Mouse (Mus musculus) hindbrain, embryonic 11.5 days (tissue): Measurements from ENCODE around the gene Klhdc3. TPM values are rescaled to one million over a fixed set of nuclear protein-coding genes. Genes with fewer than 3 reads are reported as not detected.

Experiments
- ATAC-seq: fragments of 200-750 bp; cut with Nextera tagmentation; 2 replicates; pipeline ENCODE4 v1.8.0; 2017; ENCODE audit warnings: mild to moderate bottlenecking, moderate TSS enrichment, moderate library complexity; ENCODE audit not compliant: low FRiP score
- DNase-seq: peaks from one replicate; pipeline ENCODE4 v3.0.0-alpha.2; 2015; ENCODE audit warnings: low spot score
- H3K27ac ChIP-seq: fragments of 300-500 bp; sonication (generic); 2 replicates; pipeline ENCODE4 v1.5.1; 2014; ENCODE audit warnings: mild to moderate bottlenecking, low read depth, low read length
- H3K27me3 ChIP-seq: fragments of 300-500 bp; sonication (generic); 2 replicates; pipeline ENCODE4 v1.6.1; 2014; ENCODE audit warnings: mild to moderate bottlenecking, low read length, moderate library complexity, mixed read lengths; ENCODE audit not compliant: control insufficient read depth, insufficient read depth
- H3K36me3 ChIP-seq: fragments of 300-500 bp; sonication (generic); 2 replicates; pipeline ENCODE4 v1.6.1; 2014; ENCODE audit warnings: mild to moderate bottlenecking, low read length, moderate library complexity, mixed read lengths; ENCODE audit not compliant: control insufficient read depth, insufficient read depth
- H3K4me1 ChIP-seq: fragments of 300-500 bp; sonication (generic); replicated peaks from 2 replicates; pipeline ENCODE4 v1.6.1; 2014; ENCODE audit warnings: low read length, mixed read lengths; ENCODE audit not compliant: control insufficient read depth, insufficient read depth
- H3K4me2 ChIP-seq: fragments of 300-500 bp; sonication (generic); replicated peaks from 2 replicates; pipeline ENCODE4 v1.6.1; 2014; ENCODE audit warnings: mild to moderate bottlenecking, low read depth, low read length
- H3K4me3 ChIP-seq: fragments of 300-500 bp; sonication (generic); 2 replicates; pipeline ENCODE4 v1.5.1; 2014; ENCODE audit warnings: low read depth, low read length
- H3K9ac ChIP-seq: fragments of 300-500 bp; sonication (generic); 2 replicates; pipeline ENCODE4 v1.6.1; 2014; ENCODE audit warnings: low read depth, low read length
- H3K9me3 ChIP-seq: fragments of 300-500 bp; sonication (generic); 2 replicates; pipeline ENCODE4 v1.6.1; 2016; ENCODE audit warnings: low read length; ENCODE audit not compliant: control insufficient read depth
- WGBS: fragments of 180-500 bp; shearing (Covaris S2); extraction: QIAGEN DNeasy Blood & Tissue Kit; methylation state at CpG from one replicate; pipeline ENCODE4 v1.1.7; 2014; 5-methylcytosine and 5-hydroxymethylcytosine counted together
- polyA plus RNA-seq: library from polyadenylated mRNA; unstranded; fragments of >200 nt; fragmentation: Nextera tagmentation; extraction: Ambion mirVana; gene quantifications from 2 replicates; pipeline ENCODE4 v1.2.1, GENCODE M21; 2014

The Klhdc3 gene
- polyA plus RNA-seq, 1 experiment from 2014 or later = 101 TPM

GRCm38 (mm10) chr17:46678416-46678815 is 2.3 kb downstream of the Klhdc3 start, which contains the start of gene Mea1:
Gene Mea1, plus strand, starts transcription at chr17:46678793.
- Histone ChIP-seq H3K4me1 (peaks cover 9% of the 10 kb centered on the region; the same call in 1 of the 2 replicates), H3K4me3 (peak within 1 kb of the TSS; percentile 89), H3K27ac (no peak within 1 kb of the TSS), H3K27me3 (no peaks in the 10 kb centered on the region), H3K4me2 (peak within 1 kb of the TSS; percentile 59), H3K9ac (peak within 1 kb of the TSS; percentile 67; the same call in 1 of the 2 replicates), H3K9me3 (no peaks in the 10 kb centered on the region), H3K36me3 (peaks cover 3% of the 10 kb centered on the region)
- ATAC-seq (no peak), DNase-seq (no peak)
- WGBS = 94% methylated on average over 8 of the region's 9 CpGs

- H3K27me3 ChIP-seq = no peaks in the 10 kb centered on the region
- peak overlapping the region; percentile 56 for H3K4me2 ChIP-seq
- H3K36me3 ChIP-seq = peaks cover 4% of the 10 kb centered on the region
- peak; percentile 14 for DNase-seq
- peak overlapping the region; percentile 57 for H3K4me3 ChIP-seq
- H3K9ac ChIP-seq = peak overlapping the region; percentile 38; the same call in 1 of the 2 replicates
- H3K4me1 ChIP-seq = peaks cover 4% of the 10 kb centered on the region; the same call in 1 of the 2 replicates
- H3K27ac ChIP-seq = no peak overlapping the region
- H3K9me3 ChIP-seq = no peaks in the 10 kb centered on the region
- WGBS = 22% methylated on average over 15 of the region's 15 CpGs
- ATAC-seq = peak; percentile 65
Measured at GRCm38 (mm10) chr17:46674530-46675283, 6.0 kb downstream of the Klhdc3 start.

DNA sequence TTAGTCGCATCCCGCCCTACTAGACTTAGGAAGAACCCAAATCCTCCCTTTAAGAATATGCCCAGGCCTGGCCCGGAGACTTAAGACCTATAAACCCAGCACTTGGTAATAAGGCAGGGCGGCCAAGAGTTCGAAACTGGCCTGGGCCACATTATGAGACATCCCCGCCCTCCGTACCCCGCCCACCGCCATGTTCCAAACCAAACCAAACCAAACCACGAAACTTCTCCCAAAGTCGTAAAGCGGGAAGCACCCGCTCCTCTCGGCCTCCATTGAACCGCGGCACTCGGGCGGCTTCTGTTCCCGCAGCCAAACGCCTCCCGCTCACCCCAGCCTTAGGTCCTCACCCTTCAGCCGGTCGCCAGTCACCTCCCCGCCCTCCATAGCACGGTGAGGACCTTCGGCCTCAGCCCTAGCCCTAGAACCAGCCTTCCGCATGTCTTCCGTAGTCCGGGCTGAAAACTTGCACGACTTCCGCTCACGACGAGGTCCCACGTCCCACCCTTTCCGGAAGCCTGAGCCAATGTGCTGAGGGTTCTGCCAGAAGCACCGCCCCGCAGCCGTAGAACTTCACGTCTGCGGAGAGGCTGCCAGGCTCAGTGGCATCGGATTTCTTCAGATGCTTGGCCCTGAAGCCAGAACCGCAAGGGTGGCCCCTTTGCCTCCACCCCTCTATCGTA is 6.7 kb downstream of the Klhdc3 start, which contains the start of gene Rrp36:
Rrp36 (minus strand) TSS at position 503 of the 680 bp plus-strand sequence.
- no peaks in the 10 kb centered on the region for H3K27me3 ChIP-seq
- peaks cover 6% of the 10 kb centered on the region for H3K36me3 ChIP-seq
- H3K4me2 ChIP-seq = peak within 1 kb of the TSS; percentile 56
- DNase-seq (peak; percentile 91), ATAC-seq (peak; percentile 91)
- peaks cover 2% of the 10 kb centered on the region; the same call in 1 of the 2 replicates for H3K4me1 ChIP-seq
- H3K9me3 ChIP-seq = no peaks in the 10 kb centered on the region
- no peak within 1 kb of the TSS for H3K27ac ChIP-seq
- 1% methylated on average over 42 of the region's 43 CpGs for WGBS
- H3K9ac ChIP-seq = peak within 1 kb of the TSS; percentile 59
- H3K4me3 ChIP-seq = peak within 1 kb of the TSS; percentile 57

GRCm38 (mm10) chr17:46669911-46670310 is 10.8 kb downstream of the Klhdc3 start:
- WGBS = 95% methylated on average over 10 of the region's 10 CpGs
- ATAC-seq (no peak), DNase-seq (no peak)
- Histone ChIP-seq H3K9me3 (no peaks in the 10 kb centered on the region), H3K36me3 (peaks cover 11% of the 10 kb centered on the region; the same call in 1 of the 2 replicates), H3K4me2 (no peak overlapping the region), H3K4me1 (no peaks in the 10 kb centered on the region; the same call in 1 of the 2 replicates), H3K9ac (no peak overlapping the region), H3K4me3 (no peak overlapping the region), H3K27ac (no peak overlapping the region), H3K27me3 (no peaks in the 10 kb centered on the region)

DNA sequence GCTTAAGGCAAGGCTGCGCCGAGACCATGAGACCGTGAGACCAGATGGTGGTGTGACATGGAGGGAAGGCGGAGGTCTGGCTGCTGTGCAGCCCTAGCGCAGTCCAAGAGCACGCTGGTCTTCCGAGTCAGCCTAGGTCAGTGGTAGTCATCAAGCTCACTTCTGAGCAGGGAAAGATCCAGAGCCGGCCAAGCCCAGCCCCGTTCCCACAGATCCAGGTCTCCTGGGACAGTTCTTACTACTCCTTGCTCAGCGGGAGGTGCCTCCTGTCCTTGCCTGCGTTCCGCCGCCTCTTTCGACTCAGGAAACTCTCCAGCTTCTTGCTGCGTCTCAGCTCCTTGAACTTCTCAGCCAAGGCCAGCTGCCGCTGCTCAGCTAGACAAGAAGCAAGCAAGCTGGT is 13.0 kb downstream of the Klhdc3 start:
- Histone ChIP-seq H3K27ac (no peak overlapping the region), H3K4me3 (no peak overlapping the region), H3K9ac (no peak overlapping the region), H3K27me3 (no peaks in the 10 kb centered on the region), H3K9me3 (no peaks in the 10 kb centered on the region), H3K4me2 (no peak overlapping the region), H3K4me1 (no peaks in the 10 kb centered on the region), H3K36me3 (peaks cover 13% of the 10 kb centered on the region; the same call in 1 of the 2 replicates)
- no peak for DNase-seq
- 94% methylated on average over 16 of the region's 16 CpGs for WGBS
- no peak for ATAC-seq

GRCm38 (mm10) chr17:46662730-46663129 is 18.0 kb downstream of the Klhdc3 start:
- WGBS = 95% methylated on average over 5 of the region's 5 CpGs
- Histone ChIP-seq H3K4me2 (no peak overlapping the region), H3K9ac (no peak overlapping the region), H3K4me1 (no peaks in the 10 kb centered on the region), H3K27ac (no peak overlapping the region), H3K9me3 (no peaks in the 10 kb centered on the region), H3K4me3 (no peak overlapping the region), H3K27me3 (no peaks in the 10 kb centered on the region), H3K36me3 (peaks cover 21% of the 10 kb centered on the region)
- DNase-seq (no peak), ATAC-seq (no peak)

DNA sequence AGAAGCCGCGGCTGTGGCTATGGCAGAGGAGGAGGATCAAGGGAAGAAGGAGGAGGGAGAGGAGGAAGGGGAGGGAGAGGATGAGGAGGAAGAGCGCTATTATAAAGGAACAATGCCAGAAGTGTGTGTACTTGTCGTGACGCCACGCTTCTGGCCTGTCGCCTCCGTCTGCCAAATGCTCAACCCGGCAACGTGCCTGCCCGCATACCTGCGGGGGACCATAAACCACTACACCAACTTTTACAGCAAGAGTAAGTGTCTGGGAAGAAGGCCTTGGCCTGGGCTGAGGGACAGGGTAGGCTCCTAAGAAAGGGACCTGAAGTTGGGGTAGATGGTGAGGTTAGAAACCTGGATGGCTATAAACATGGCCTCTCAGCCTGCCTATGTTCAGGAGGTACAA is 18.7 kb downstream of the Klhdc3 start:
- no peak for DNase-seq
- ATAC-seq = no peak
- Histone ChIP-seq H3K4me2 (no peak overlapping the region), H3K4me1 (no peaks in the 10 kb centered on the region), H3K4me3 (no peak overlapping the region), H3K27me3 (no peaks in the 10 kb centered on the region), H3K36me3 (peaks cover 24% of the 10 kb centered on the region), H3K27ac (no peak overlapping the region), H3K9ac (no peak overlapping the region), H3K9me3 (no peaks in the 10 kb centered on the region)
- 93% methylated on average over 12 of the region's 12 CpGs for WGBS

DNA sequence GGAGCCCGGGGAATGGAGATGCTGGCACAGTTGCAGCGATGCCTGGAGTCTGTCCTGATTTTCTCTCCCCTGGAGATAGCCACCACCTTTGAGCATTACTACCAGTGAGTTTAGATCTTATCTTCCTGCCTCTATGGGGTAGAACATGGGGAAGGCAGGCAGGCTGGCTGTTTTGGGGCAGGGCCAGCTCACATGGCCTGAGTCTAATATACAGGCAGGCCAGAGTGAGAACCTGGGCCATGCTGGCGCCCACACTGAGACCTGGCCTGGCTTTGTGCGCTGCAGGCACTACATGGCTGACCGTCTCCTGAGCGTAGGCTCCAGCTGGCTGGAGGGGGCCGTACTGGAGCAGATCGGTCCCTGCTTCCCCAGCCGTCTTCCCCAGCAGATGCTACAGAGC is 19.4 kb downstream of the Klhdc3 start:
- peaks cover 24% of the 10 kb centered on the region for H3K36me3 ChIP-seq

More for the DNA sequence above, 19.4 kb downstream of the Klhdc3 start:
- H3K9me3 ChIP-seq = no peaks in the 10 kb centered on the region
- H3K4me1 ChIP-seq = no peaks in the 10 kb centered on the region
- ATAC-seq (no peak), DNase-seq (no peak)
- WGBS = 96% methylated on average over 9 of the region's 9 CpGs
- no peak overlapping the region for H3K4me3 ChIP-seq
- H3K4me2 ChIP-seq = no peak overlapping the region
- no peak overlapping the region for H3K27ac ChIP-seq
- no peak overlapping the region for H3K9ac ChIP-seq
- H3K27me3 ChIP-seq = no peaks in the 10 kb centered on the region
